Mouse (Mus musculus): ENCODE measurements around the gene Rapgefl1.

DNA sequence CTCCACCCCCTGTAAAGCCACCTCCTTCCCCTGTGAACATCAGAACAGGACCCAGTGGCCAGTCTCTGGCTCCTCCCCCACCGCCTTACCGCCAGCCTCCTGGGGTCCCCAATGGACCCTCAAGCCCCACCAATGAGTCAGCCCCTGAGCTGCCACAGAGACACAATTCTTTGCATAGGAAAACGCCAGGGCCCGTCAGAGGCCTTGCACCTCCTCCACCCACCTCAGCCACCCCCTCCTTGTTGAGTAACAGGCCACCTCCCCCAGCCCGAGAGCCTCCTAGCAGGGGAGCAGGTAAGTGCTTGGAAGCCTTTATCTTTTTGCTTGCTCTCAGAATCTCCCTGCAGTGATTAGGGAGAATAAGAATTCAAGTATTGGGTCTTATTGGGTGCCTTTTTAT, 55.8 kb downstream of the Rapgefl1 start:
- no peak for TF ChIP-seq POLR2AphosphoS5 (IDR thresholded peaks at IDR 0.05; ENCODE audit: insufficient replicate concordance, low read depth, low read length)
- TF ChIP-seq CTCF (IDR thresholded peaks at IDR 0.05; ENCODE audit: low read depth, low read length) = no peak
- TF ChIP-seq GATA1 (IDR thresholded peaks at IDR 0.05; ENCODE audit: borderline replicate concordance, low read length) = no peak
- no peak for TF ChIP-seq TAL1 (conservative IDR thresholded peaks at IDR 0.05; ENCODE audit: low read depth, low read length)
- TF ChIP-seq GATA2 (IDR thresholded peaks at IDR 0.05; ENCODE audit: borderline replicate concordance, low read depth, low read length) = no peak

Data from G1E (cell line).